Mouse (Mus musculus) thymus, adult 18-20 months (tissue): ENCODE measurements at regions not wholly inside any gene's neighbourhood (a gene's known extent, or its start where the extent isn't known, plus 50 kb on each side); places are given as distances from the start of the nearest gene placed in this dataset.
A peak's percentile ranks its signal among the peaks of the same experiment; 100 is the strongest.
"Not testable (repeated sequence)": the region's sequence is repeated elsewhere in the genome, so short reads cannot be mapped to it uniquely, and the experiment has no call there.

Experiments used
- DNase-seq, 2 experiments: peaks; one replicate each; pipeline ENCODE4 v3.0.0; 2022; ENCODE audit warnings: mixed read lengths in 2 of 2

GRCm38 (mm10) chr2:147307488-147308386 lies 54.0 kb upstream of the Pax1 start:
- DNase-seq = no peak

- DNase-seq = no peak
These were observed 55.0 kb upstream of the Pax1 start for GRCm38 (mm10) chr2:147306728-147307127.

GRCm38 (mm10) chr2:147305262-147305661 lies 56.5 kb upstream of the Pax1 start:
- DNase-seq = no peak

DNA sequence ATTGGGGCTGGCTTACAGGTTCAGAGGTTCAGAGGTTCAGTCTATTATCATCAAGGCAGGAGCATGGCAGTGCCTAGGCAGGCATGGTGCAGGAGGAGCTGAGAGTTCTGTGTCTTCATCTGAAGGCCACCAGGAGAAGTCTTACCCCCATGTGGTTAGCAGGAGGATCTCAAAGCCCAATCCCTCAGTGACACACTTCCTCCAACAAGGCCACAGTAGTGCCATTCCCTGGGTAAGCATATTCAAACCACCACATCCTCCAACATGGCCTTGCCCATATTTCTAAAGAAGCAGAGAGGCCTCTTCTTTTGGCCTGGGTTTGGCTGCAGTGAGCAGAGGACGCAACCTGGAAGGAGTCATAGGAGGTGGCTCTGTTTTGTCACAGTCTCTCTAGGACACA lies 61.2 kb upstream of the Pax1 start:
- no peak for DNase-seq

DNA sequence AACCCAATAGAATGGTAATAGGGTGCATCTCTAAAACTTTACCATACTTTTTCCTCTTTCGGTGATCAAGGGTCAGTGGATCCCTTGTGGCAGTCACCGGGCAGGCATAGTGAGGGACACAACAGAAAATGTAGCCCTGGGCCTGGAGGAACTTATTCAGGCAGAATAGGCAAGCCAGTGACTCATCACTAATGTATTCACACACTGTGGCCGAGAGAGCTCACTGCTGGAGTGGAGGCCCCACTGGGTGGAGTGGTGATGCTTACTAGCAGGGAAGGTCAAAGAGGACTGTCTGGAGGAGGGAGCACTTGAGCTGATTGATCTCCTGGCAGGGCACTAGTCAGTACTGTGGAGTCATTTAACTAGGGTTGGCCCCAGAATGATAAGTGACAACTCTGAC lies 62.4 kb upstream of the Pax1 start:
- DNase-seq = no peak

- DNase-seq = no peak
These were observed 63.2 kb upstream of the Pax1 start for GRCm38 (mm10) chr2:147298499-147298896.

DNA sequence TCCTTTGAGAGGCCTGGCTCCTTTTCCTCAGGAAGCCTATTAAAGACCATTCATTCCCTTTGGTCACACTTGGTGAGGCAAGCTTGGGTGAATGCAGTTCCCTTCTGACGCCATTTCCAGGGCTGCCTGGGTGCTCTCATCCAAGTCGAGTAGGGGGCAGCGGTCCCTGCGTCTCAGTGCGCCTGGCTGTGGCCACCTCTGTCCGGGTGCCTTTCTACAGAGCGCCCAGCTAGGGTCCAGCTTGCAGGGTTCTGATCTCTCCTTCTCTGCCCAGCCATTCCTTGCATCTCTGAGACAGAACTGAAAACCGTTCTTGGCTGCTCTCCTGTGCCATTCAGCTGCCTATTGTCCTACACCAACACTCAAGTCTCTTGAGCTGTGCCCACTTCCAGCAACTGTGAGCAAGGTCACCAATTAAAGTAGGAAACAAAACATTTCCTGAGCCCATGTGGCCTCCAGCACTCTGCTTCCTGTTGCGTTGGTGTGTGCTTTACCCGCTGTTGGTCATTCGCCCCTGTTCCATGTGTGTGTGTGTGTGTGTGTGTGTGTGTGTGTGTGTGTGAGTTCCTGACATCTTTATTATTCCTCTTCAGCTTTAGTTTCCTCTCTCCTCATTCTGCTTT lies 63.7 kb upstream of the Pax1 start:
- DNase-seq = no peak

DNA sequence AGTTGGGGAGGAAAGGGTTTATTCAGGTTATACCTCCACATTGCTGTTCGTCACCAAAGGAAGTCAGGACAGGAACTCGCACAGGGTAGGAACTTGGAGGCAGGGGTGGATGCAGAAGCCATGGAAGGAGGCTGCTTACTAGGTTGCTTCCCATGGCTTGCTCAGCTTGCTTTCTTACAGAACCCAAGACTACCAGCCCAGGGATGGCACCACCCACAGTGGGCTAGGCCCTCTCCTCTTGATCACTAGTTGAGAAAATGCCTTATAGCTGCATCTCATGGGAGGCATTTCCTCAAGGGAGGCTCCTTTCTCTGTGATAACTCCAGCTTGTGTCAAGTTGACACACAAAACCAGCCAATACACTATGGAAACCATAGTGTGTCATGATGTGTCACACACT lies 66.8 kb upstream of the Pax1 start:
- not testable (repeated sequence) for DNase-seq

DNA sequence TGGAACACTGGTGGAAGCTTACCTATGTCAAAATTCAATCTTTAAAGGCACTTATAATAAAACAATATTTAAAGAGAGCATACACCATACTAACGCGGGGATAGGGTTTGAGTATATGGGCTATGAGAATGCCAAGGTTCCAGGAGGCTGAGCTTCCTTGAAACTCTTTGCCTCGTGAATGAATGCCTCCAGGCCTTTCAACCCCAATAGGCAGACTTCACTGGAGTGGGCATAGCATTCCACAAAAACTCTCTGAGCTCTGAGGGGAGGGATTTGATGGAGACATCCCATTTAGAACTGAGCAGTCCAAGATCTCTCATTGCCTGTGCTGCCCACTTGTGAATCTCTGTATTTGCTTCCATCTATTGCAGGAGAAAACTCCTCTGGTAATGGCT lies 68.4 kb upstream of the Pax1 start:
- DNase-seq = no peak

- no peak for DNase-seq
These were observed 69.1 kb upstream of the Pax1 start for GRCm38 (mm10) chr2:147292387-147293293.

- DNase-seq = no peak
These were observed 78.3 kb upstream of the Pax1 start for GRCm38 (mm10) chr2:147283390-147283789.

DNA sequence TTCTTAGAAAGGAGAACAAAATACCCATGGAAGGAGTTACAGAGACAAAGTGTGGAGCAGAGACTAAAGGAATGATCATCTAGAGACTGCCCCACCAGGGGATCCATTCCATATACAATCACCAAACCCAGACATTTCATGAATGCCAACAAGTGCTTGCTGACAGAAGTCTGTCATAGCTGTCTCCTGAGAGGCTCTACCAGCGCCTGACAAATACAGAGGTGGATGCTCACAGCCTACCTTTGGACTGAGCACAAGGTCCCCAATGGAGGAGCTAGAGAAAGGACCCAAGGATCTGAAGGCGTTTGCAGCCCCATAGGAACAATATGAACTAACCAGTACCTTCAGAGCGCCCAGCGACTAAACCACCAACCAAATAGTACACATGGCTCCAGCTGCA lies 83.6 kb upstream of the Nkx2-2 start:
- DNase-seq = no peak

GRCm38 (mm10) chr2:147269171-147269570 lies 75.1 kb upstream of the Nkx2-2 start:
- no peak for DNase-seq

DNA sequence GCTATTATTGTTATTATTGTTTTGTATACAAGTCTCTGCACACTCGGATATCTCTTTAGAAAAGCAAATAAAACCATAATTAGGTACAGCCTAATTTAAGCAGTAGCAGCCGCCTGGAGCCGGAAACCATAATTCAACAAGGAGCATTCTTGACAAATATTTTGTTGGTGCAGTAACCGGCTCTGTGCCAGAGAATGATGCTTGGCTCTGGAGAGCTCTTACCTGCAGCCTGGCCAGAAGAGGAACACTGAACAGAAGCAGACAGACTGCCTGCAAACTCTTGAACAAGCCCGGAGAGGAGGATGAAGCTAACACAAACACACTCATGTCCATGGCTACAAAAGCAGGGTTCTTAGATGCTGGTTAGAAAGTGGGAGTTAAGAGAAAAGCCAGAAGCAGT lies 73.9 kb upstream of the Nkx2-2 start:
- no peak for DNase-seq

DNA sequence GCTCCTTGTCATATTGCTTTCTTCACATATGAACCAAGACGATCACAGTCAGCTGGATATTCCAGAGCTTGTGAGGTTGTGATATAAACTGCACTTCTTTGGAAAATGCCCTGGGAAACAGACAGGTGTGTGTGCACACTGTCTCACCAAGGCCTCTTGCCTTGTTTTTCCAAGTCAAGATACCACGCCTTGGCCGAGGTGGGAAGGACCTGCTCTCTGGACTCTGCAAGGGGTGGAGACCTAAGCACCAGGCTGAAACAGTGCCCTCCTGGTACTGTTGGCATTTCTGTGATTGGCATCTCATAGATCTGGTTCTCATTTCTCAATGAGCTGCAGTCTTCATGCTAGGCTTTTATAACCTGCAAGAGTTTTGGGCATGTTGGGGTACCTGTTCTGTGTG lies 73.2 kb upstream of the Nkx2-2 start:
- no peak for DNase-seq

GRCm38 (mm10) chr2:147256696-147257095 lies 62.7 kb upstream of the Nkx2-2 start:
- peak; percentile 6 for DNase-seq

- DNase-seq = no peak
These were observed 60.9 kb upstream of the Nkx2-2 start for GRCm38 (mm10) chr2:147254944-147255343.

GRCm38 (mm10) chr2:147254137-147254536 lies 60.1 kb upstream of the Nkx2-2 start:
- no peak for DNase-seq

- no peak for DNase-seq
These were observed 54.0 kb upstream of the Nkx2-2 start for GRCm38 (mm10) chr2:147247981-147248514.

- DNase-seq = no peak
These were observed 53.2 kb upstream of the Nkx2-2 start for GRCm38 (mm10) chr2:147247238-147247637.

DNA sequence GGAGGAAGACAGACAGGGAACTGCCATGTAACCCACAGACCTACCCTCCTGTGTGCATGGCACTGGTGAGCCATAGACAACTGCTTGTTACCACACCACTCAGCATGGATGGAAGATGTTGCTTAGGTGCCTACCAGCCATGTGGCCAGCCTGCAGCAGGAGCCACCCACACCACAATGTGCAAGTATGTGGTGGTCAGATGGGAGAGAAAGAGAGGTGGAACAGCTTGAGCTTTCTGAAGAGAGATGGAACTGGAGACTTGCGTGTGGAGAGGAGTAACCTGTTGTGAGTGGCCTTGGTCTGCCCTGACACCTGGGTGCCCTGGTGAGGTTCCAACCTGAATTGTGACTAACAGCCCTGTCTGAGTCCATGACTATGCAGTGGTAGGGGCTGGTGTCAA lies 50.4 kb upstream of the Nkx2-2 start:
- DNase-seq = no peak
